Mouse (Mus musculus) lung, postnatal 0 days (tissue): ENCODE measurements at regions not wholly inside any gene's neighbourhood (a gene's known extent, or its start where the extent isn't known, plus 50 kb on each side); places are given as distances from the start of the nearest gene placed in this dataset.

Source experiments
- CTCF ChIP-seq: IDR thresholded peaks from 2 replicates; pipeline ENCODE4 v1.5.1; 2016; ENCODE audit warnings: antibody characterized with exemption, mild to moderate bottlenecking
- EP300 ChIP-seq: IDR thresholded peaks from 2 replicates; pipeline ENCODE4 v1.6.1; 2016; ENCODE audit warnings: antibody characterized with exemption, mild to moderate bottlenecking, control low read depth

DNA sequence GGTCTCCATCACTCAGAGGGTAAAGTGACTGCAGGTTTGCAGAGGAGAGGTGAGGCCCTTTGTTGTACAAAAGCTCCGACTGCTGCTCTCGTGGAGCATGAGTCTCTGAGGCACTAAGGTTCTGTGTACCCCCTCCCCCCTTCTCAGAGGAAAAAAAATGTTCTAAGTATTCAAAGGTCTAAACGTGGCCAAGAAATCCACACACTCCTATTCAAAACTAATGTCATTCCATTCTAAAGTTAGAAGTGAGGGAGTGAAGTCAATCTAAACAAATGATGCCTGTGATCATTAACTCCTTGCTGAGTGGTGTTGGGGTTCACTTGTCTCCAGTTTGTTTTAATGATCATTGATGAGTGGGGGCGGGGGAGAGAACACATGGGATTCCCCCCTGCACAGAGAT lies 150.6 kb downstream of the Auh start:
- no peak for TF ChIP-seq CTCF
- no peak for TF ChIP-seq EP300
